Mouse (Mus musculus): Measurements from ENCODE around the gene Med27.

The Med27 gene

GRCm38 (mm10) chr2:29437111-29437510 is 90.5 kb downstream of the Med27 start:
- ATAC-seq (ENCODE audit: low TSS enrichment) = no peak

- ATAC-seq (ENCODE audit: low TSS enrichment) = no peak
Observed at GRCm38 (mm10) chr2:29437861-29438529, 91.4 kb downstream of the Med27 start.

GRCm38 (mm10) chr2:29438530-29438862 is 91.9 kb downstream of the Med27 start:
- ATAC-seq (ENCODE audit: low TSS enrichment) = no peak

GRCm38 (mm10) chr2:29438986-29439385 is 92.4 kb downstream of the Med27 start:
- ATAC-seq (ENCODE audit: low TSS enrichment) = peak; percentile 36; the same call in 1 of the 2 replicates

- ATAC-seq (ENCODE audit: low TSS enrichment) = peak; percentile 27; the same call in 1 of the 2 replicates
Observed at GRCm38 (mm10) chr2:29439396-29439795, 92.8 kb downstream of the Med27 start.

GRCm38 (mm10) chr2:29439857-29440502 is 93.4 kb downstream of the Med27 start:
- no peak for ATAC-seq (ENCODE audit: low TSS enrichment)

- ATAC-seq (ENCODE audit: low TSS enrichment) = no peak
Observed at GRCm38 (mm10) chr2:29442275-29442674, 95.7 kb downstream of the Med27 start.

GRCm38 (mm10) chr2:29443626-29444217 is 97.1 kb downstream of the Med27 start:
- ATAC-seq (ENCODE audit: low TSS enrichment) = no peak

- ATAC-seq (ENCODE audit: low TSS enrichment) = peak; percentile 53; the same call in 1 of the 2 replicates
Observed at GRCm38 (mm10) chr2:29448476-29449002, 101.9 kb downstream of the Med27 start.

- ATAC-seq (ENCODE audit: low TSS enrichment) = peak; percentile 69; the same call in 1 of the 2 replicates
Observed at GRCm38 (mm10) chr2:29451368-29451999, 104.9 kb downstream of the Med27 start.

- ATAC-seq (ENCODE audit: low TSS enrichment) = no peak
Observed at GRCm38 (mm10) chr2:29453376-29453775, 106.8 kb downstream of the Med27 start.

- no peak for ATAC-seq (ENCODE audit: low TSS enrichment)
Observed at GRCm38 (mm10) chr2:29456631-29457320, 110.2 kb downstream of the Med27 start.

GRCm38 (mm10) chr2:29457677-29458076 is 111.1 kb downstream of the Med27 start:
- ATAC-seq (ENCODE audit: low TSS enrichment) = no peak

GRCm38 (mm10) chr2:29458346-29458950 is 111.8 kb downstream of the Med27 start:
- ATAC-seq (ENCODE audit: low TSS enrichment) = no peak

- ATAC-seq (ENCODE audit: low TSS enrichment) = no peak
Observed at GRCm38 (mm10) chr2:29459648-29460047, 113.0 kb downstream of the Med27 start.

- ATAC-seq (ENCODE audit: low TSS enrichment) = no peak
Observed at GRCm38 (mm10) chr2:29461841-29462240, 115.2 kb downstream of the Med27 start.

GRCm38 (mm10) chr2:29463039-29463585 is 116.5 kb downstream of the Med27 start:
- no peak for ATAC-seq (ENCODE audit: low TSS enrichment)

- ATAC-seq (ENCODE audit: low TSS enrichment) = no peak
Observed at GRCm38 (mm10) chr2:29464851-29465648, 118.4 kb downstream of the Med27 start.

GRCm38 (mm10) chr2:29465649-29466137 is 119.1 kb downstream of the Med27 start:
- no peak for ATAC-seq (ENCODE audit: low TSS enrichment)

- ATAC-seq (ENCODE audit: low TSS enrichment) = peak; percentile 32; the same call in 1 of the 2 replicates
Observed at GRCm38 (mm10) chr2:29466396-29466795, 119.8 kb downstream of the Med27 start.
